Mouse (Mus musculus): ENCODE results near the gene Lmf1. TPM values are rescaled to one million over a fixed set of nuclear protein-coding genes. Genes with fewer than 3 reads are reported as not detected.

Gene Lmf1
- polyA plus RNA-seq, 1 experiment from 2014 or later = 18.1 TPM

- no peak for ATAC-seq (replicated peaks)
- H3K9ac ChIP-seq (replicated peaks) = no peak overlapping the region
- no peak overlapping the region for H3K4me2 ChIP-seq (replicated peaks)
- H3K9me3 ChIP-seq = no peaks in the 10 kb centered on the region
- H3K27me3 ChIP-seq = no peaks in the 10 kb centered on the region
- no peaks in the 10 kb centered on the region for H3K4me1 ChIP-seq
- no peak overlapping the region for H3K27ac ChIP-seq (replicated peaks)
- no peaks in the 10 kb centered on the region for H3K36me3 ChIP-seq
- H3K4me3 ChIP-seq = no peak overlapping the region
- WGBS = 81% methylated on average over 12 of the region's 12 CpGs
Measured at GRCm38 (mm10) chr17:25656142-25656825, 77.4 kb downstream of the Lmf1 start.

- Histone ChIP-seq H3K4me2 (replicated peaks) (no peak overlapping the region), H3K27me3 (no peaks in the 10 kb centered on the region), H3K9me3 (no peaks in the 10 kb centered on the region), H3K4me1 (no peaks in the 10 kb centered on the region), H3K36me3 (no peaks in the 10 kb centered on the region), H3K4me3 (no peak overlapping the region), H3K9ac (replicated peaks) (no peak overlapping the region), H3K27ac (replicated peaks) (no peak overlapping the region)
- no peak for ATAC-seq (replicated peaks)
- 61% methylated on average over 3 of the region's 3 CpGs for WGBS
Measured at GRCm38 (mm10) chr17:25656826-25657189, 77.9 kb downstream of the Lmf1 start.

GRCm38 (mm10) chr17:25663213-25663835 lies 84.4 kb downstream of the Lmf1 start:
- no peaks in the 10 kb centered on the region for H3K27me3 ChIP-seq
- WGBS = 56% methylated on average over 12 of the region's 12 CpGs

GRCm38 (mm10) chr17:25665485-25665884 lies 86.6 kb downstream of the Lmf1 start:
- WGBS = 90% methylated on average over 6 of the region's 6 CpGs
- no peaks in the 10 kb centered on the region for H3K9me3 ChIP-seq
- no peak overlapping the region for H3K4me2 ChIP-seq (replicated peaks)

More at GRCm38 (mm10) chr17:25663213-25663835, 84.4 kb downstream of the Lmf1 start:
- 0 out of 2 replicates have a peak, but pooled peaks have one; percentile 41 for ATAC-seq (replicated peaks)
- no peak overlapping the region for H3K9ac ChIP-seq (replicated peaks)
- no peak overlapping the region for H3K4me3 ChIP-seq
- no peak overlapping the region for H3K27ac ChIP-seq (replicated peaks)
- no peaks in the 10 kb centered on the region for H3K9me3 ChIP-seq
- no peak overlapping the region for H3K4me2 ChIP-seq (replicated peaks)
- H3K4me1 ChIP-seq = peaks cover 13% of the 10 kb centered on the region
- no peaks in the 10 kb centered on the region for H3K36me3 ChIP-seq

GRCm38 (mm10) chr17:25665891-25666290 lies 87.0 kb downstream of the Lmf1 start:
- H3K9me3 ChIP-seq = no peaks in the 10 kb centered on the region
- H3K9ac ChIP-seq (replicated peaks) = no peak overlapping the region
- H3K4me2 ChIP-seq (replicated peaks) = no peak overlapping the region
- 55% methylated on average over 8 of the region's 8 CpGs for WGBS
- H3K4me1 ChIP-seq = peaks cover 15% of the 10 kb centered on the region
- ATAC-seq (replicated peaks) = no peak
- H3K27me3 ChIP-seq = no peaks in the 10 kb centered on the region
- no peak overlapping the region for H3K4me3 ChIP-seq
- no peaks in the 10 kb centered on the region for H3K36me3 ChIP-seq
- H3K27ac ChIP-seq (replicated peaks) = no peak overlapping the region

More at GRCm38 (mm10) chr17:25665485-25665884, 86.6 kb downstream of the Lmf1 start:
- H3K9ac ChIP-seq (replicated peaks) = no peak overlapping the region
- H3K27ac ChIP-seq (replicated peaks) = no peak overlapping the region
- no peak for ATAC-seq (replicated peaks)
- H3K4me1 ChIP-seq = peaks cover 15% of the 10 kb centered on the region
- no peak overlapping the region for H3K4me3 ChIP-seq
- no peaks in the 10 kb centered on the region for H3K36me3 ChIP-seq
- H3K27me3 ChIP-seq = no peaks in the 10 kb centered on the region

GRCm38 (mm10) chr17:25668481-25669055 lies 89.7 kb downstream of the Lmf1 start:
- Histone ChIP-seq H3K27me3 (no peaks in the 10 kb centered on the region), H3K9me3 (no peaks in the 10 kb centered on the region), H3K4me1 (peaks cover 12% of the 10 kb centered on the region), H3K4me3 (no peak overlapping the region), H3K9ac (replicated peaks) (no peak overlapping the region), H3K27ac (replicated peaks) (no peak overlapping the region), H3K36me3 (no peaks in the 10 kb centered on the region), H3K4me2 (replicated peaks) (no peak overlapping the region)
- WGBS = 65% methylated on average over 7 of the region's 7 CpGs
- ATAC-seq (replicated peaks) = no peak

GRCm38 (mm10) chr17:25672982-25673381 lies 94.1 kb downstream of the Lmf1 start:
- no peak overlapping the region for H3K4me3 ChIP-seq
- no peak for ATAC-seq (replicated peaks)
- H3K27me3 ChIP-seq = no peaks in the 10 kb centered on the region
- no peak overlapping the region for H3K27ac ChIP-seq (replicated peaks)
- no peak overlapping the region for H3K4me2 ChIP-seq (replicated peaks)
- no peaks in the 10 kb centered on the region for H3K36me3 ChIP-seq
- no peak overlapping the region for H3K9ac ChIP-seq (replicated peaks)
- H3K4me1 ChIP-seq = peaks cover 5% of the 10 kb centered on the region
- no peaks in the 10 kb centered on the region for H3K9me3 ChIP-seq

- Histone ChIP-seq H3K4me3 (no peak overlapping the region), H3K36me3 (no peaks in the 10 kb centered on the region), H3K9me3 (no peaks in the 10 kb centered on the region), H3K4me1 (peaks cover 20% of the 10 kb centered on the region), H3K27ac (replicated peaks) (no peak overlapping the region), H3K27me3 (no peaks in the 10 kb centered on the region), H3K9ac (replicated peaks) (no peak overlapping the region), H3K4me2 (replicated peaks) (no peak overlapping the region)
- WGBS = 48% methylated on average over 6 of the region's 6 CpGs
- no peak for ATAC-seq (replicated peaks)
Measured at GRCm38 (mm10) chr17:25677969-25678368, 99.1 kb downstream of the Lmf1 start.

GRCm38 (mm10) chr17:25679818-25680217 lies 100.9 kb downstream of the Lmf1 start:
- H3K4me3 ChIP-seq = no peak overlapping the region
- H3K27ac ChIP-seq (replicated peaks) = peak overlapping the region; percentile 38
- no peaks in the 10 kb centered on the region for H3K36me3 ChIP-seq
- no peaks in the 10 kb centered on the region for H3K27me3 ChIP-seq
- H3K4me1 ChIP-seq = peaks cover 20% of the 10 kb centered on the region
- ATAC-seq (replicated peaks) = peak; percentile 48
- H3K9me3 ChIP-seq = no peaks in the 10 kb centered on the region
- 3% methylated on average over 5 of the region's 5 CpGs for WGBS
- peak overlapping the region; percentile 14; the same call in 1 of the 2 replicates for H3K4me2 ChIP-seq (replicated peaks)
- H3K9ac ChIP-seq (replicated peaks) = no peak overlapping the region

GRCm38 (mm10) chr17:25681636-25682035 lies 102.8 kb downstream of the Lmf1 start:
- 82% methylated on average over 4 of the region's 4 CpGs for WGBS

GRCm38 (mm10) chr17:25686323-25686722 lies 107.4 kb downstream of the Lmf1 start:
- no peak overlapping the region for H3K9ac ChIP-seq (replicated peaks)
- no peak overlapping the region for H3K4me2 ChIP-seq (replicated peaks)
- no peak overlapping the region for H3K4me3 ChIP-seq
- H3K36me3 ChIP-seq = no peaks in the 10 kb centered on the region
- no peaks in the 10 kb centered on the region for H3K9me3 ChIP-seq
- ATAC-seq (replicated peaks) = no peak
- peaks cover 6% of the 10 kb centered on the region; the same call in 1 of the 2 replicates for H3K4me1 ChIP-seq
- no peaks in the 10 kb centered on the region for H3K27me3 ChIP-seq
- 50% methylated on average over 7 of the region's 7 CpGs for WGBS
- no peak overlapping the region for H3K27ac ChIP-seq (replicated peaks)

More at GRCm38 (mm10) chr17:25681636-25682035, 102.8 kb downstream of the Lmf1 start:
- Histone ChIP-seq H3K27ac (replicated peaks) (no peak overlapping the region), H3K9me3 (no peaks in the 10 kb centered on the region), H3K4me2 (replicated peaks) (no peak overlapping the region), H3K27me3 (no peaks in the 10 kb centered on the region), H3K4me1 (peaks cover 20% of the 10 kb centered on the region), H3K4me3 (no peak overlapping the region), H3K36me3 (no peaks in the 10 kb centered on the region), H3K9ac (replicated peaks) (no peak overlapping the region)
- no peak for ATAC-seq (replicated peaks)

GRCm38 (mm10) chr17:25688922-25689321 lies 110.0 kb downstream of the Lmf1 start:
- Histone ChIP-seq H3K27me3 (no peaks in the 10 kb centered on the region), H3K9me3 (no peaks in the 10 kb centered on the region), H3K27ac (replicated peaks) (no peak overlapping the region), H3K4me3 (no peak overlapping the region), H3K9ac (replicated peaks) (no peak overlapping the region), H3K4me1 (peaks cover 6% of the 10 kb centered on the region; the same call in 1 of the 2 replicates), H3K36me3 (no peaks in the 10 kb centered on the region), H3K4me2 (replicated peaks) (no peak overlapping the region)
- ATAC-seq (replicated peaks) = no peak
- 61% methylated on average over 4 of the region's 4 CpGs for WGBS
